10 mouse cellular contexts compared by ENCODE assay signal in the genomic region with DNA sequence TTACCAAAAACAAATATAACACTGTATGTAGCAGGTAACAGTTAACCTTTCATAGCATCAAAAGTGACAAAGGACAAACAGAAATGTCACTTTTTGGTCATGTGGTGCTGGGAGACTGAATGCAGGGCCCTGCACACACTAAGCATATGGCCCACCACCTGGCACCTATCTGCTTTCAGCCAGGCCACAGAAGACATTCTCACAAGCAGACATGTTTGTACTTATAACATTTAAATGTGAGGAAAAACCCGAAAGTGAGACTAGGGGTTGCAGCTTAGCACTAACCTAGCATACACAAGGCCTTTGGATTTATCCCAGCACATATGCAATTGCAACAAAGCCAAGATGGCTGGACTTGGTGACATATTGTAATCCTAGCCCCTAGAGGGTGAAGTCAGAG. TPM values are rescaled to one million over a fixed set of nuclear protein-coding genes. Genes with fewer than 3 reads are reported as not detected.
DNase-seq lines count a peak whose midpoint lies in the region; ATAC-seq lines count a peak whose summit lies in the region.
"Had no signal": no experiment of that assay in that cellular context is flagged by ENCODE, and none has a peak within 500 bp of the region (broad histone marks: within the 10 kb centered on the region; RNA-seq: fewer than 3 reads in every experiment).

No protein-coding gene starts in this region.

- 0 out of 2 replicates have a peak overlapping the region, but pooled peaks have one; percentile 3 for H3K9ac ChIP-seq in heart, embryonic 14.5 days (ENCODE audit: low read length)
- H3K9ac ChIP-seq in neural tube, embryonic 12.5 days, result no peak overlapping the region
- no peak overlapping the region for H3K9ac ChIP-seq in neural tube, embryonic 15.5 days (replicated peaks)
- no peak overlapping the region for H3K9ac ChIP-seq in forebrain, embryonic 15.5 days (replicated peaks)

- WGBS in heart, embryonic 14.5 days, result 89% methylated on average over 1 of the region's 1 CpGs
- 97% methylated on average over 1 of the region's 1 CpGs for WGBS in neural tube, embryonic 12.5 days
- WGBS in neural tube, embryonic 15.5 days, result 97% methylated on average over 1 of the region's 1 CpGs
- WGBS in forebrain, embryonic 15.5 days, result 58% methylated on average over 1 of the region's 1 CpGs

- H3K9me3 ChIP-seq in heart, embryonic 14.5 days (ENCODE audit: control insufficient read depth, low read length), result no peaks in the 10 kb centered on the region
- no peaks in the 10 kb centered on the region for H3K9me3 ChIP-seq in neural tube, embryonic 12.5 days
- no peaks in the 10 kb centered on the region for H3K9me3 ChIP-seq in neural tube, embryonic 15.5 days (replicated peaks)
- H3K9me3 ChIP-seq in forebrain, embryonic 15.5 days, result no peaks in the 10 kb centered on the region

- peaks cover 0 to 13% of the 10 kb centered on the region in 2 experiments; a peak in 2 of 4 replicates for H3K4me1 ChIP-seq in heart, embryonic 14.5 days (ENCODE audit: control insufficient read depth in 2 of 2, insufficient read depth in 2 of 2, low read length in 2 of 2)
- H3K4me1 ChIP-seq in neural tube, embryonic 12.5 days, result peaks cover 4% of the 10 kb centered on the region
- H3K4me1 ChIP-seq in neural tube, embryonic 15.5 days, result peaks cover 20% of the 10 kb centered on the region
- H3K4me1 ChIP-seq in forebrain, embryonic 15.5 days, result peaks cover 25% of the 10 kb centered on the region

- peak overlapping the region; percentile 64 for H3K4me2 ChIP-seq in heart, embryonic 14.5 days (ENCODE audit: low read length)
- H3K4me2 ChIP-seq in neural tube, embryonic 12.5 days (replicated peaks), result peak overlapping the region; percentile 20; the same call in 1 of the 2 replicates
- H3K4me2 ChIP-seq in neural tube, embryonic 15.5 days, result no peak overlapping the region
- H3K4me2 ChIP-seq in forebrain, embryonic 15.5 days (replicated peaks), result peak overlapping the region; percentile 7; the same call in 1 of the 2 replicates

- peaks cover 37% of the 10 kb centered on the region for H3K36me3 ChIP-seq in heart, embryonic 14.5 days (ENCODE audit: control insufficient read depth, insufficient read depth, low read length)
- peaks cover 26% of the 10 kb centered on the region for H3K36me3 ChIP-seq in neural tube, embryonic 12.5 days
- H3K36me3 ChIP-seq in neural tube, embryonic 15.5 days, result peaks cover 16% of the 10 kb centered on the region
- H3K36me3 ChIP-seq in forebrain, embryonic 15.5 days, result peaks cover 25% of the 10 kb centered on the region

- H3K27ac ChIP-seq in heart, embryonic 14.5 days (replicated peaks in 1 of 2; ENCODE audit: control insufficient read depth in 1 of 2, insufficient read depth in 1 of 2, low read depth in 2 of 2, low read length in 2 of 2), result no peak overlapping the region
- no peak overlapping the region for H3K27ac ChIP-seq in neural tube, embryonic 12.5 days
- H3K27ac ChIP-seq in neural tube, embryonic 15.5 days (replicated peaks), result no peak overlapping the region
- H3K27ac ChIP-seq in forebrain, embryonic 15.5 days (replicated peaks), result 0 out of 2 replicates have a peak overlapping the region, but pooled peaks have one; percentile 29

- no peaks in the 10 kb centered on the region for H3K27me3 ChIP-seq in heart, embryonic 14.5 days (ENCODE audit: control insufficient read depth, insufficient read depth, low read length)
- H3K27me3 ChIP-seq in neural tube, embryonic 12.5 days (replicated peaks), result no peaks in the 10 kb centered on the region
- H3K27me3 ChIP-seq in neural tube, embryonic 15.5 days (replicated peaks), result no peaks in the 10 kb centered on the region
- H3K27me3 ChIP-seq in forebrain, embryonic 15.5 days, result no peaks in the 10 kb centered on the region

- H3K4me3 ChIP-seq in heart, embryonic 14.5 days (ENCODE audit: control insufficient read depth in 1 of 2, insufficient read depth in 1 of 2, low read depth in 1 of 2, low read length in 2 of 2), result no peak overlapping the region
- H3K4me3 ChIP-seq in neural tube, embryonic 12.5 days, result no peak overlapping the region
- no peak overlapping the region for H3K4me3 ChIP-seq in neural tube, embryonic 15.5 days (replicated peaks)
- H3K4me3 ChIP-seq in forebrain, embryonic 15.5 days, result no peak overlapping the region

- no peak for ATAC-seq in heart, embryonic 14.5 days (ENCODE audit: insufficient number of reproducible peaks, insufficient read depth, low FRiP score, low read depth)
- no peak for ATAC-seq in neural tube, embryonic 12.5 days (ENCODE audit: low FRiP score, low read depth)
- ATAC-seq in neural tube, embryonic 15.5 days (ENCODE audit: low FRiP score), result no peak
- no peak for ATAC-seq in forebrain, embryonic 15.5 days (replicated peaks)

- no peak for DNase-seq in heart, adult 8-10 months (ENCODE audit: low spot score)
- DNase-seq in retina, postnatal 1 day, result peak; percentile 2
- no peak for DNase-seq in testis, postnatal 14 days (ENCODE audit: low spot score)
- no peak for DNase-seq in right cerebral cortex, postnatal 36 days (ENCODE audit: low spot score in 2 of 2)
- DNase-seq: kidney, postnatal 25 days; lung, postnatal 10 days had no signal

RNA-seq across cellular contexts. Expression of a gene that starts 2.0 kb away (rescaled TPM):
- polyA plus RNA-seq in heart, embryonic 14.5 days (2014; fragmentation: Nextera tagmentation; extraction: Ambion mirVana), result 34.5 and 36.6 TPM in 2 replicates
- total RNA-seq in heart, adult 8-10 months (2022), result 10 to 100 TPM; 17.3 to 22.2 (median 19.4) TPM
- 53.7 and 56.5 TPM in 2 replicates for polyA plus RNA-seq in neural tube, embryonic 12.5 days (2016; fragmentation: Nextera tagmentation; extraction: Ambion mirVana)
- 18.9 and 28.6 TPM in 2 replicates for polyA plus RNA-seq in neural tube, embryonic 15.5 days (2015; fragmentation: Nextera tagmentation; extraction: Ambion mirVana)
- 34.3 and 34.9 TPM in 2 replicates for polyA plus RNA-seq in forebrain, embryonic 15.5 days (2015; fragmentation: Nextera tagmentation; extraction: Ambion mirVana)

RNA-seq across cellular contexts. Expression of a gene that starts 39.0 kb away (rescaled TPM):
- 83.5 and 85.1 TPM in 2 replicates for polyA plus RNA-seq in heart, embryonic 14.5 days (2014; fragmentation: Nextera tagmentation; extraction: Ambion mirVana)
- 100 to 1,000 TPM in 1 of 4 experiments, 10 to 100 TPM in 3; 87.4 to 103 (median 96.6) TPM for total RNA-seq in heart, adult 8-10 months (2022)
- 87.5 and 97.1 TPM in 2 replicates for polyA plus RNA-seq in neural tube, embryonic 12.5 days (2016; fragmentation: Nextera tagmentation; extraction: Ambion mirVana)
- 61.0 and 63.6 TPM in 2 replicates for polyA plus RNA-seq in neural tube, embryonic 15.5 days (2015; fragmentation: Nextera tagmentation; extraction: Ambion mirVana)
- 61.8 and 70.8 TPM in 2 replicates for polyA plus RNA-seq in forebrain, embryonic 15.5 days (2015; fragmentation: Nextera tagmentation; extraction: Ambion mirVana)

RNA-seq across cellular contexts. Expression of a gene that starts 40.0 kb away (rescaled TPM):
- 2.5 and 2.9 TPM in 2 replicates for polyA plus RNA-seq in heart, embryonic 14.5 days (2014; fragmentation: Nextera tagmentation; extraction: Ambion mirVana)
- 1 to 10 TPM; 1.8 to 3.0 (median 2.6) TPM for total RNA-seq in heart, adult 8-10 months (2022)
- 0.22 and 0.47 TPM in 2 replicates for polyA plus RNA-seq in neural tube, embryonic 12.5 days (2016; fragmentation: Nextera tagmentation; extraction: Ambion mirVana)
- polyA plus RNA-seq in neural tube, embryonic 15.5 days (2015; fragmentation: Nextera tagmentation; extraction: Ambion mirVana), result 0.29 and 1.1 TPM in 2 replicates
- 0.33 and 0.56 TPM in 2 replicates for polyA plus RNA-seq in forebrain, embryonic 15.5 days (2015; fragmentation: Nextera tagmentation; extraction: Ambion mirVana)
